Mouse (Mus musculus) left cerebral cortex, adult 2 months (tissue): ENCODE data around the gene Pim1. TPM values are rescaled to one million over a fixed set of nuclear protein-coding genes. Genes with fewer than 3 reads are reported as not detected.
A peak's percentile ranks its signal among the peaks of the same experiment; 100 is the strongest.
"Not testable (repeated sequence)": the region's sequence is repeated elsewhere in the genome, so short reads cannot be mapped to it uniquely, and the experiment has no call there.

ENCODE experiments used
- DNase-seq, 2 experiments: peaks; one replicate each; pipeline ENCODE4 v3.0.0; 2021 to 2022; ENCODE audit warnings: low spot score in 2 of 2, mixed read lengths in 1 of 2; ENCODE audit errors: extremely low spot score in 1 of 2
- H3K27ac ChIP-seq: fragments of 200-600 bp; 2 replicates; pipeline ENCODE4 v1.8.1; 2022
- H3K4me3 ChIP-seq: fragments of 200-600 bp; 2 replicates; pipeline ENCODE4 v1.8.1; 2022
- CTCF ChIP-seq: fragments of 200-600 bp; IDR thresholded peaks from 2 replicates; pipeline ENCODE4 v1.8.1; 2022; ENCODE audit warnings: antibody characterized with exemption, mild to moderate bottlenecking, moderate library complexity
- intact Hi-C: fragments of 180-260 bp; cut with DNase I; formaldehyde crosslinking; loops from one replicate; pipeline ENCODE4 v1.15.1; 2025
- total RNA-seq, 2 experiments: library from RNA; stranded (reverse); gene quantifications; 2 replicates each; pipeline ENCODE4 v1.2.3; 2021

Gene Pim1
- total RNA-seq, 2 experiments from 2014 or later = 9.2 to 13.6 TPM

DNA sequence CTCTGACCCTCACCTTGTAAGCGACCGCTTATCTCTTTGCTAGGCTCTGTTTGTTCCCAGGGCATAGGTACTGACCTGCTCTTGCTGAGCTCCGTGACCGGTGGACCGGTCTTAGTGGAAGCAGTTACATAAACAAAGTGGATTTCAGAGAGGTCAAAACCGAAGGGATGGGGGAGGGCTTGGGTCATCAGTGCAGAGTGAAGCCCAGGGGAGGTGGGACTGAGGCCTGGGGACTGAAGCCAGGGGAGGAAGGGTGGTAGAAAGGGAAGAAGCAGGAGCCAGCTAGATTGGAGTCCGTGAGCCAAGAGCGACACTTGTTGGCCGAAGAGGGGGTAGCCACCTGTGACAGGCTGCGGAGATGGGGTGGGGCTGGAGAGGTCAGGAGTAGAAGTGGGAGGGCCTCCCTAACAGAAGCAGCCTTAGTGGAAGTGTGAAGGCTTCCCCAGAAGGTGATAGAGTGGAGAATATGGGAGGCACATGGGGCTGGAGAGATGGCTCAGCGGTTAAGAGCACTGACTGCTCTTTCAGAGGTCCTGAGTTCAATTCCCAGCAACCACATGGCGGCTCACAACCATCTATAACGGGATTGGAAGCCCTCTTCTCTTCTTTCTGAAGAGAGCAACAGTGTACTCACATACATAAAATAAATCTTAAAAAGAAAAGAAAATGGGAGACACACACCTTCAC is 22.6 kb downstream of the Pim1 start:
- intact Hi-C loops = loop anchor here (5.0 kb wide), 1 partner anchor 256 kb away; no protein-coding TSS in a partner anchor
- TF ChIP-seq CTCF = peak; percentile 38
- no peak overlapping the region for H3K27ac ChIP-seq
- H3K4me3 ChIP-seq = no peak overlapping the region
- DNase-seq = no peak

DNA sequence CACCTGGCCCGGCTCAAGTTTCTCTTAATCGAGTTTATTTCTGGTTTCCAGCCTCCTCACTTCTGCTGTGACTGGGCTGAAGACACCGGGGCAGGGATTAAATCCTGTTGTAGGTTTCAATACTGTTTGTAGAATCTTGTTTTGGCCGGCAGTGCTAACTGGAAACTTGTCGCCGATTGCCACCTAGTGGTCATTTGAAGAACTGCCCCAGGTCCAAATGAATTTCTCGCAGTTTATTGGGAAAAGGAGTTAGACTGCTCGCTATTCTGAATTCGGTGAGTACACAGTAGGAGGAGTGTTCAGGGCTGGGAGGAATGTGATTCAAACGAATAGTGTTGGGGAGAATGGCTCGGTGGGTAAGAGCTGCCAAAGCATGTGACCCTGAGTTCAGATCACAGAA is 23.9 kb downstream of the Pim1 start:
- intact Hi-C loops = loop anchor here (1.0 to 5.0 kb wide), 3 partner anchors 117 to 257 kb away; no protein-coding TSS in a partner anchor
- Histone ChIP-seq H3K27ac (no peak overlapping the region), H3K4me3 (no peak overlapping the region)
- DNase-seq = peak; percentile 80 to 85
- peak; percentile 100 for TF ChIP-seq CTCF

DNA sequence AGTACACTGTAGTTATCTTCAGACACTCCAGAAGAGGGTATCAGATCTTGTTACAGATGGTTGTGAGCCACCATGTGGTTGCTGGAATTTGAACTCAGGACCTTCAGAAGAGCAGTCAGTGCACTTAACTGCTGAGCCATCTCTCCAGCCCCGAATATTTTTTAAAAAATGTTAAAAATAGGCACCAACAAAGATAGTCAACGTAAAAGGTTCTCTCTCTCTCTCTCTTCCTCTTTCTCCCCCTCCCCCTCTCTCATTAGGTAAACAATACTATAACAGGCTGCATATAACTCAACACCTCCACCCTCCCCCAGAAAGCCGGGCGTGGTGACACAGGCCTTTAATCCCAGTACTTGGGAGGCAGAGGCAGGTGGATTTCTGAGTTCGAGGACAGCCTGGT is 28.1 kb downstream of the Pim1 start:
- DNase-seq, H3K27ac ChIP-seq, intact Hi-C loops, H3K4me3 ChIP-seq: not testable (repeated sequence)

DNA sequence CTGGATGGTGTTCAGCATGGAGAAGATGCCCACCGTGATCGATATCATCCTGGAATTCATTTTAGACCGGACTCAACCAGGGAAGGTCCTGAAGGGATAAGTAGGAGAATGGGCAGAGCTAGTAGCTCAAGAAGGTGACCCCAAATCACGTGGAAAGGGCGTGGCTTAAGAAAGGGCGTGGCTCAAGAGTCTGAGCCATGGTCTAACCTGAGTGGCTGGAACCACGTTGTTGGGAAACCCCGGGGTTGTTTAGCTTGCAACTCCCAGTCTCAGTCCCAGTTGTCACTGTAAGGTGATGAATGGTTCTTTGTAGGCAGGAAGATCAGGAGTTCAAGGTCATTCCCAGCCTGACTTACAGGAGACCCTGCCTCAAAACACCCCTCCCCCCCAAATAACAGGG is 29.2 kb downstream of the Pim1 start:
- Histone ChIP-seq H3K27ac (no peak overlapping the region), H3K4me3 (no peak overlapping the region)
- TF ChIP-seq CTCF = no peak
- DNase-seq = no peak
- intact Hi-C loops = no loop called here

DNA sequence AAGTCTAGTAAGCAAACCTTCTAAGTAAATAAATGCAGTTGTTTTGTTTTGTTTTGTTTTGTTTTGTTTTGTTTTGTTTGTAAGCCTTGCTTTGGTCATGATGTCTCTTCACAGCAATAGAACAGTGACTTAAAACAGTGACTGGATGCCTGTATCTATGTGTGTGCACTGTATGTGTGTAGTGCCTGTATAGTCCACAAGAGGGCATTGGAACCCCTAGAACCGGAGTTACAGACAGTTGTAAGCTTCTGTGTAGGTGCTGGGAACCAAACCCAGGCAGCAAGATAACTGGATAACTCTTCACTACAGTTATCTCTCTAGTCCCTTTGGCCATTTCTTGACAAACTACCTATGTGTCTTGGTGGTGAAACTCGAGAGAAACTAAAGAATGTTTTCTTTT is 35.1 kb downstream of the Pim1 start:
- intact Hi-C loops = no loop called here
- no peak overlapping the region for H3K27ac ChIP-seq
- TF ChIP-seq CTCF = no peak
- no peak overlapping the region for H3K4me3 ChIP-seq
- no peak for DNase-seq

DNA sequence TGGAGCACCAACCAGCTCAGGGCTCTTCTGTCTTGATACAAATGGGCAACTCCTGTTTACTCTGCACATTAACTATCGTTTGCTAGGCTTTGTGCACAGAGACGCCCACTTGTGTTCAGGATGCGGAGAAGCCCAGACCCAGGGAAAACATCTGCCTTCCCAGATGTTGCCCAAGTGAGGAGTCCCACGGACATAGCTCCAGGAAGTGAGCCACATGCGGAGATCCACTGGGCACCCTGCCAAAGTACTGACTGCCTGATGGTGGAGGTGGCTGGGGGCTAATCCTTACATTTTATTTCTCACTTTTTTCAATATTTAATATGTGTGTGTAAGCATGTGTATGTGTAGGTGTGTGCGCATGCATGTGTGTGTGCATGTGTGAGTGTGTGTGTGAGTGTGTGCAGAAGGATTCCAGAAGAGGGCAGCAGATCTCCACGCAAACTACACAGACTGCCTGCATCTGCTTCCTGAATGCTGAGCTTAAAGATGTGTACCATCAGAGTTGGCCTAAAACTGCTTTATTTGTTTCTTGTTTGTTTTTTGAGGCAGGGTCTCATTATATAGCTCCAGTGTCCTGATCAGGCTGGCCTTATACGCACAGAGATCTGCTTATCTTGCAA is 38.1 kb downstream of the Pim1 start:
- Histone ChIP-seq H3K4me3 (no peak overlapping the region), H3K27ac (no peak overlapping the region)
- TF ChIP-seq CTCF = no peak; the same call in 1 of the 2 replicates
- no peak for DNase-seq
- intact Hi-C loops = no loop called here

DNA sequence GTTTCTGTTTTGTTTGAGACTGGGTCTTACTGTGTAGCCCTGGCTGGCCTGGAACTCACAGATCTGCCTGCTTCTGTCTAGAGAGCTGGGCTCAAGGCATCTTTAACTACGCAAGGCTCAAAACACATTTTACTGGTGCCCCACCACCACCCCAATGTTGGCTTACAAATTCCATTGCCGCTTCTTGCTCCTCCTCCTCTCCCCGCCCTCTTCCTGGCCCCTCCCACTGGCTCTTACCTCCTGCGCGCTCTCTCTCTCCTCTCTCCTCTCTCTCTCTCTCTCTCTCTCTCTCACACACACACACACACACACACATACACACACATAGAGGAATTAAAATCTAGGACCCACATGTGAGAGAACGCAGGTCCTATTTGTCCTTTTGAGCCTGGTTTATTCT is 40.0 kb downstream of the Pim1 start:
- no peak for DNase-seq
- no peak for TF ChIP-seq CTCF
- H3K27ac ChIP-seq = no peak overlapping the region
- no peak overlapping the region for H3K4me3 ChIP-seq
- intact Hi-C loops = no loop called here

DNA sequence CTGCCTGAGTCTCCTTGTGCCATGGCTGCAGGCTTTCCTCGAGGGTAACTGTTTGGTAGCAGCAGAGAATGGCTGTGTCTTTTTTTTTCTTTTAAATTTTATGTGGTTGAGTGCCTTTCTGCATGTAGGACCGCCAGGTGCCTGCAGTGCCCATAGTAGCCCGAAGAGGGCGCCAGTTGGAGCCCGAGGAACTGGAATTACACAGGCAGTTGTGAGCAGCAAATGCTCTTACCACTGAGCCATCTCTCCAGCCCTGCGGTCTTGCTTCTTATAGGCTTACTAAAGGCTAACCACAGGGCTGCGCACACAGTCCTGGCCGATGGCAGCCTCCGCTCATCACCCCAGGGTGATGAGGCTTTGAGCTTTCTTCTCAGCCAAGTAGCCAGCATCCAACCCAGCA is 40.7 kb downstream of the Pim1 start:
- TF ChIP-seq CTCF = no peak
- Histone ChIP-seq H3K4me3 (no peak overlapping the region), H3K27ac (no peak overlapping the region)
- no peak for DNase-seq
- intact Hi-C loops = no loop called here

DNA sequence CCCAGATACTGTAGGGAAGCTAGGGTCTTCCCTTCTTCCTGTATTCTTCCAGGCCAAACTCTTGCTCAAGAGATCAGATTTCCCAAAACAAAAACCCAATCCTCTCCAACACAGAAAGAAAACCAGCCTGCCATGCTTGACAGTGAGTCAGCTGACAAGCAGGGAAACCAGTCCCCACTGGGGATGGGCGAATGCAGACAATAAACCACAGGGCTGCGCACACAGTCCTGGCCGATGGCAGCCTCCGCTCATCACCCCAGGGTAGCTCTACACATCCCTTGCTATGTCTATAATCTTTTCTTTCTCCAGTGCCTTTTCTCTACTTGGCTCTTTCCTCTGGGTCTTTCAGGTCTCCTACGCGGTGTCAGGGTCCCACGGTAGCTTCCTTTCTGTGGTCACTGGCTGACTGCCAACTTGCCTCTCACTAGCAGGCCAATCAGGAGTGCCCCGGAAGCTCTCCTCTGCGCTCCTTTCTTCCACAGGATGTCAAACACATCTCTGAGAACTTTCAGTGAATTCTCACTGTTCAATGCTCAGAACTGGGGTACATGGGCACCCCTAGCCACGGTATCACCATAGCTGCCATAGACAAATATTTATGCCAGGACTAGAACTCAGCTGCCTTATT is 41.3 kb downstream of the Pim1 start:
- no peak for TF ChIP-seq CTCF
- no peak for DNase-seq
- no peak overlapping the region for H3K27ac ChIP-seq
- no peak overlapping the region for H3K4me3 ChIP-seq
- intact Hi-C loops = no loop called here

DNA sequence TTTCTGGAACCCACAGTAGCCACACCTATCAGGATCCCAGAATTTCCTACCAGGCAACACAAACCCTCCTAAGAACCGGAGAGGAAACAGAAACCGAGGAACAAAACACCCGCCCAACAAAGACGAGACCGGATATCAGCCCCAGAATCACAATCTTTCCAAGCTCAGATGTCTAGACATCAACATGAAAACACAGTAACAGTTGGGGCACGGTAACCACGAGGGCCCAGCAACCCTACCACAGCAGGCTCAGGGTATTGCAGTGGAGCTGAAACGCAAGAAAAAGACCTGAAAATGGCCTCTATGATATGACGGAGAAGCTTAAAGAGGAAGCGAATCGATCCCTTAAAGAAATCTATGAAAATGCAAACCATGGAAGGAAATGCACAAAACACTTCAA is 43.3 kb downstream of the Pim1 start:
- DNase-seq = no peak
- no peak for TF ChIP-seq CTCF
- no peak overlapping the region for H3K27ac ChIP-seq
- no peak overlapping the region for H3K4me3 ChIP-seq
- intact Hi-C loops = no loop called here

DNA sequence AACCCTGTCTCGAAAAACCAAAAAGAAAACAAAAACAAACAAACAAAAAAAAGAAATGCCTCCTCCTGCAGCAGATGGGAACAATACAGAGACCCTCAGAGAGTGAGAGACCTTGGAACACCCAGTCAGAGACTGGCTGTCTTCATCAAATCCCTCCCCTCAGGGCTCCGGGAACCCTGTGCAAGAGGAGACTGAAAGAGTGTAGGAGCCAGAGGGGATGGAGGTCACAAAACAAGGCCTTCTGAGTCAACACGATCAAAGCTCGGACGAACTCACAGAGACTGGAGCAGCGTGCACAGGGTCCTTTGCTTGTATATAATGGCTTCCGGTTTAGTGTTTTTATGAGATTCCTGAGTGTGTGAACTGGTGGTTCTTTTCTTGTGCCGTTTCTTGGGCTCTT is 49.9 kb downstream of the Pim1 start:
- Histone ChIP-seq H3K4me3 (no peak overlapping the region), H3K27ac (no peak overlapping the region)
- intact Hi-C loops = no loop called here
- no peak for TF ChIP-seq CTCF
- no peak for DNase-seq

DNA sequence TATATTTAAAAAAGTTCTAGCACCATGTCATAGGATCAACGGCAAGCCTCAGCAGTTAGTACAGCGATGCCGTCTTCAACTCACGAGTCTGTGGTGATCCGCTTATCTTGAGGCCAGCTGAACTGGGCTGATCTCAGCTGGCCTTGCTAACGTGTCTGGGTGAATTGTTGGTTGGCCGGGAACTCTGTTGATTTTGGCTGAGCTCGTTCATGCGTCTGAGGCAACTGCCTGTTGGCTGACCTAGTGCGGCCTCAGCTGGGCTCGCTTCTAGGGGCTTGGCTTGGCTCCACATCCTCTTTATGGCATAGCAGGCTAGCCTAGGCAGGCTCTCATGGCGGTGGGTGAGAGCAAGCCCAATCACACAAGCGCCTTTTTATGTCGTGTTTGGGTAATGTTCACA is 50.9 kb downstream of the Pim1 start:
- intact Hi-C loops = no loop called here
- DNase-seq = no peak
- no peak for TF ChIP-seq CTCF
- no peak overlapping the region for H3K4me3 ChIP-seq
- no peak overlapping the region for H3K27ac ChIP-seq
